In the genomic region with DNA sequence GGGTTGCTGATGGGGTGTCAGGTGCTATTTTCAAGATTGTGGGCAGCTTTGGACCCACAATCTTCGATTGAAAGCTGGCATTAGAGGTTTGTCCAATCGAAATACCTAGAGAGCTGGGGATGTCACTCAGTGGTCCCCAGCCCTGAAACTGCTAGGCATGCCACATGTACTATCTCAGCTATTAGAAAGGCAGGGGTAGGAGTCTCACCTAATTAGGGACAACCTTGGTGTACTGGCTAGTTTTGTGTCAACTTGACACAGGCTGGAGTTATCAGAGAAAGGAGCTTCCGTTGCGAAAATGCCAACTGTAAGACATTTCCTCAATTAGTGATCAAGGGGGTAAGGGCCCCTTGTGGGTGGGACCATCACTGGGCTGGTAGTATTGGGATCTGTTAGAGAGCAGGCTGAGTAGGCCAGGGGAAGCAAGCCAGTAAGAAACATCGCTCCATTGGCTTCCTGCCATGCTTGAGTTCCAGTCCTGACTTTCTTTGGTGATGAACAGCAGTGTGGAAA, we compare ENCODE assay signal across 11 mouse cellular contexts. TPM values are rescaled to one million over a fixed set of nuclear protein-coding genes. Genes with fewer than 3 reads are reported as not detected.
DNase-seq lines count a peak whose midpoint lies in the region; ATAC-seq and TF ChIP-seq lines count a peak whose summit lies in the region.
"Had no signal": no experiment of that assay in that cellular context is flagged by ENCODE, and none has a peak within 500 bp of the region (broad histone marks: within the 10 kb centered on the region; RNA-seq: fewer than 3 reads in every experiment).

No protein-coding gene starts in this region.

- peaks cover 72% of the 10 kb centered on the region for H3K36me3 ChIP-seq in heart, embryonic 12.5 days
- peaks cover 29% of the 10 kb centered on the region for H3K36me3 ChIP-seq in stomach, embryonic 16.5 days (ENCODE audit: control insufficient read depth, insufficient read depth, low read length)
- H3K36me3 ChIP-seq in stomach, postnatal 0 days (ENCODE audit: control insufficient read depth, insufficient read depth, low read length): peaks cover 18% of the 10 kb centered on the region
- H3K36me3 ChIP-seq in limb, embryonic 11.5 days (ENCODE audit: control insufficient read depth, insufficient read depth, low read length): peaks cover 29% of the 10 kb centered on the region

- no peak for DNase-seq in heart, postnatal 4 days
- DNase-seq in stomach, postnatal 0 days (ENCODE audit: low spot score): no peak
- DNase-seq in limb, embryonic 11.5 days (ENCODE audit: low spot score): peak; percentile 50
- DNase-seq in ovary, adult 18-20 months (ENCODE audit: low spot score): no peak
- no peak for DNase-seq in Muller cell, postnatal 12 days (ENCODE audit: inconsistent ontology term)
- DNase-seq: kidney, postnatal 10 days had no signal

- H3K4me1 ChIP-seq in heart, embryonic 12.5 days (replicated peaks): peaks cover 45% of the 10 kb centered on the region
- peaks cover 42% of the 10 kb centered on the region for H3K4me1 ChIP-seq in stomach, embryonic 16.5 days (ENCODE audit: control insufficient read depth, insufficient read depth, low read length)
- H3K4me1 ChIP-seq in stomach, postnatal 0 days (replicated peaks; ENCODE audit: control insufficient read depth, insufficient read depth): 0 out of 2 replicates have a peak, but pooled peaks cover 5% of the 10 kb centered on the region
- H3K4me1 ChIP-seq in limb, embryonic 11.5 days (ENCODE audit: control insufficient read depth, insufficient read depth, low read length): peaks cover 23% of the 10 kb centered on the region

- no peaks in the 10 kb centered on the region for H3K9me3 ChIP-seq in heart, embryonic 12.5 days (replicated peaks)
- no peaks in the 10 kb centered on the region for H3K9me3 ChIP-seq in stomach, embryonic 16.5 days (replicated peaks; ENCODE audit: control insufficient read depth, low read length)
- no peaks in the 10 kb centered on the region for H3K9me3 ChIP-seq in stomach, postnatal 0 days (ENCODE audit: control insufficient read depth, low read length)
- no peaks in the 10 kb centered on the region for H3K9me3 ChIP-seq in limb, embryonic 11.5 days (ENCODE audit: control insufficient read depth, low read length)
- H3K9me3 ChIP-seq: embryonic facial prominence, embryonic 13.5 days; limb, embryonic 13.5 days; midbrain, embryonic 12.5 days had no signal

- H3K4me3 ChIP-seq in heart, embryonic 12.5 days: no peak overlapping the region
- no peak overlapping the region for H3K4me3 ChIP-seq in stomach, embryonic 16.5 days (replicated peaks; ENCODE audit: low read length)
- no peak overlapping the region for H3K4me3 ChIP-seq in stomach, postnatal 0 days (ENCODE audit: low read depth, low read length)
- H3K4me3 ChIP-seq in limb, embryonic 11.5 days (ENCODE audit: low read depth, low read length): no peak overlapping the region

- TF ChIP-seq EP300 in stomach, postnatal 0 days (optimal IDR thresholded peaks at IDR 0.05): no peak

- WGBS in heart, embryonic 12.5 days: 22% methylated on average over 5 of the region's 5 CpGs
- WGBS in stomach, embryonic 16.5 days: 20% methylated on average over 5 of the region's 5 CpGs
- WGBS in stomach, postnatal 0 days: 19% methylated on average over 5 of the region's 5 CpGs
- 19% methylated on average over 5 of the region's 5 CpGs for WGBS in limb, embryonic 11.5 days

- ATAC-seq in heart, embryonic 12.5 days (ENCODE audit: insufficient number of reproducible peaks, low FRiP score): no peak
- no peak for ATAC-seq in stomach, embryonic 16.5 days (ENCODE audit: insufficient read depth, low FRiP score)
- ATAC-seq in stomach, postnatal 0 days (ENCODE audit: low FRiP score, low TSS enrichment): no peak
- ATAC-seq in limb, embryonic 11.5 days (ENCODE audit: insufficient number of reproducible peaks, low FRiP score, low TSS enrichment, low read depth): no peak

- no peaks in the 10 kb centered on the region for H3K27me3 ChIP-seq in heart, embryonic 12.5 days (replicated peaks)
- no peaks in the 10 kb centered on the region for H3K27me3 ChIP-seq in stomach, embryonic 16.5 days (ENCODE audit: control insufficient read depth, insufficient read depth, low read length)
- no peaks in the 10 kb centered on the region for H3K27me3 ChIP-seq in stomach, postnatal 0 days (ENCODE audit: control insufficient read depth, insufficient read depth, low read length)
- no peaks in the 10 kb centered on the region for H3K27me3 ChIP-seq in limb, embryonic 11.5 days (ENCODE audit: control insufficient read depth, insufficient read depth, low read length)
- H3K27me3 ChIP-seq: embryonic facial prominence, embryonic 13.5 days; limb, embryonic 13.5 days; midbrain, embryonic 12.5 days had no signal

- no peak overlapping the region for H3K9ac ChIP-seq in heart, embryonic 12.5 days
- H3K9ac ChIP-seq in stomach, embryonic 16.5 days (ENCODE audit: low read length): no peak overlapping the region
- no peak overlapping the region for H3K9ac ChIP-seq in stomach, postnatal 0 days (ENCODE audit: low read length)
- no peak overlapping the region for H3K9ac ChIP-seq in limb, embryonic 11.5 days (ENCODE audit: low read length)
- H3K9ac ChIP-seq: embryonic facial prominence, embryonic 13.5 days had no signal

- H3K4me2 ChIP-seq in heart, embryonic 12.5 days: no peak overlapping the region
- no peak overlapping the region for H3K4me2 ChIP-seq in stomach, embryonic 16.5 days (ENCODE audit: low read depth, low read length)
- no peak overlapping the region for H3K4me2 ChIP-seq in stomach, postnatal 0 days (replicated peaks; ENCODE audit: low read depth)
- H3K4me2 ChIP-seq in limb, embryonic 11.5 days (ENCODE audit: low read depth, severe bottlenecking): no peak overlapping the region

- no peak for TF ChIP-seq CTCF in stomach, postnatal 0 days (IDR thresholded peaks at IDR 0.05; ENCODE audit: low read depth)

- H3K27ac ChIP-seq in heart, embryonic 12.5 days (ENCODE audit: poor library complexity, severe bottlenecking): peak overlapping the region; percentile 12; the same call in 1 of the 2 replicates
- H3K27ac ChIP-seq in stomach, embryonic 16.5 days (ENCODE audit: low read length): peak overlapping the region; percentile 8
- H3K27ac ChIP-seq in stomach, postnatal 0 days (replicated peaks): no peak overlapping the region
- no peak overlapping the region for H3K27ac ChIP-seq in limb, embryonic 11.5 days (replicated peaks; ENCODE audit: low read depth, low read length)
- H3K27ac ChIP-seq: embryonic facial prominence, embryonic 13.5 days; limb, embryonic 13.5 days; midbrain, embryonic 12.5 days had no signal

RNA-seq across cellular contexts. Expression of a gene that starts 4.8 kb away (rescaled TPM):
- polyA plus RNA-seq in heart, embryonic 12.5 days (2016; fragmentation: Nextera tagmentation; extraction: Ambion mirVana): 743 and 773 TPM in 2 replicates
- total RNA-seq in heart, postnatal 4 days (2021): 100 to 1,000 TPM; 908 to 913 TPM
- polyA plus RNA-seq in stomach, embryonic 16.5 days (2015; fragmentation: Nextera tagmentation; extraction: Ambion mirVana): 649 and 665 TPM in 2 replicates
- polyA plus RNA-seq in stomach, postnatal 0 days (2015; fragmentation: Nextera tagmentation; extraction: Ambion mirVana): 251 and 296 TPM in 2 replicates
- 1,416 and 1,443 TPM in 2 replicates for polyA plus RNA-seq in limb, embryonic 11.5 days (2014; fragmentation: Nextera tagmentation; extraction: Ambion mirVana)

RNA-seq across cellular contexts. Expression of a gene that starts 8.0 kb away (rescaled TPM):
- 21.6 and 25.0 TPM in 2 replicates for polyA plus RNA-seq in heart, embryonic 12.5 days (2016; fragmentation: Nextera tagmentation; extraction: Ambion mirVana)
- 10 to 100 TPM; 37.9 to 40.6 TPM for total RNA-seq in heart, postnatal 4 days (2021)
- 11.7 and 16.2 TPM in 2 replicates for polyA plus RNA-seq in stomach, embryonic 16.5 days (2015; fragmentation: Nextera tagmentation; extraction: Ambion mirVana)
- polyA plus RNA-seq in stomach, postnatal 0 days (2015; fragmentation: Nextera tagmentation; extraction: Ambion mirVana): 2.1 and 2.2 TPM in 2 replicates
- 20.7 and 23.5 TPM in 2 replicates for polyA plus RNA-seq in limb, embryonic 11.5 days (2014; fragmentation: Nextera tagmentation; extraction: Ambion mirVana)

RNA-seq across cellular contexts. Expression of a gene that starts 10.3 kb away (rescaled TPM):
- 78.2 and 80.2 TPM in 2 replicates for polyA plus RNA-seq in heart, embryonic 12.5 days (2016; fragmentation: Nextera tagmentation; extraction: Ambion mirVana)
- total RNA-seq in heart, postnatal 4 days (2021): 100 to 1,000 TPM in 1 of 2 experiments, 10 to 100 TPM in 1; 97.8 to 105 TPM
- 55.8 and 58.2 TPM in 2 replicates for polyA plus RNA-seq in stomach, embryonic 16.5 days (2015; fragmentation: Nextera tagmentation; extraction: Ambion mirVana)
- 41.0 and 43.5 TPM in 2 replicates for polyA plus RNA-seq in stomach, postnatal 0 days (2015; fragmentation: Nextera tagmentation; extraction: Ambion mirVana)
- polyA plus RNA-seq in limb, embryonic 11.5 days (2014; fragmentation: Nextera tagmentation; extraction: Ambion mirVana): 47.1 and 47.8 TPM in 2 replicates

RNA-seq across cellular contexts. Expression of a gene that starts 11.8 kb away (rescaled TPM):
- 37.6 and 38.6 TPM in 2 replicates for polyA plus RNA-seq in heart, embryonic 12.5 days (2016; fragmentation: Nextera tagmentation; extraction: Ambion mirVana)
- 10 to 100 TPM; 39.7 to 42.5 TPM for total RNA-seq in heart, postnatal 4 days (2021)
- polyA plus RNA-seq in stomach, embryonic 16.5 days (2015; fragmentation: Nextera tagmentation; extraction: Ambion mirVana): 22.1 and 24.4 TPM in 2 replicates
- polyA plus RNA-seq in stomach, postnatal 0 days (2015; fragmentation: Nextera tagmentation; extraction: Ambion mirVana): 74.8 and 79.5 TPM in 2 replicates
- polyA plus RNA-seq in limb, embryonic 11.5 days (2014; fragmentation: Nextera tagmentation; extraction: Ambion mirVana): 2.7 and 3.1 TPM in 2 replicates

RNA-seq across cellular contexts. Expression of a gene that starts 27.8 kb away (rescaled TPM):
- 48.9 and 50.7 TPM in 2 replicates for polyA plus RNA-seq in heart, embryonic 12.5 days (2016; fragmentation: Nextera tagmentation; extraction: Ambion mirVana)
- 10 to 100 TPM; 26.3 to 32.2 TPM for total RNA-seq in heart, postnatal 4 days (2021)
- 48.9 and 51.5 TPM in 2 replicates for polyA plus RNA-seq in stomach, embryonic 16.5 days (2015; fragmentation: Nextera tagmentation; extraction: Ambion mirVana)
- polyA plus RNA-seq in stomach, postnatal 0 days (2015; fragmentation: Nextera tagmentation; extraction: Ambion mirVana): 27.3 and 27.4 TPM in 2 replicates
- 55.6 and 56.4 TPM in 2 replicates for polyA plus RNA-seq in limb, embryonic 11.5 days (2014; fragmentation: Nextera tagmentation; extraction: Ambion mirVana)

Comparison
In these comparisons a context has a peak if more than half of its experiments do, and no peak if none do; other contexts are left out.
1. H3K27ac ChIP-seq: peak in heart, embryonic 12.5 days (single experiment) and stomach, embryonic 16.5 days (single experiment); none in stomach, postnatal 0 days (single experiment) and limb, embryonic 11.5 days (single experiment).